Mouse (Mus musculus) hindbrain, postnatal 0 days (tissue): ENCODE results near the gene Hapln4. TPM values are rescaled to one million over a fixed set of nuclear protein-coding genes. Genes with fewer than 3 reads are reported as not detected.

Source experiments
- ATAC-seq: fragments of 200-750 bp; cut with Nextera tagmentation; 2 replicates; pipeline ENCODE4 v1.8.0; 2017; ENCODE audit warnings: mild to moderate bottlenecking, moderate TSS enrichment, moderate library complexity
- DNase-seq: peaks from one replicate; pipeline ENCODE4 v3.0.0-alpha.2; 2015; ENCODE audit warnings: low spot score
- H3K27ac ChIP-seq: fragments of 300-500 bp; sonication (generic); 2 replicates; pipeline ENCODE4 v1.5.1; 2014; ENCODE audit warnings: mild to moderate bottlenecking
- H3K27me3 ChIP-seq: fragments of 300-500 bp; sonication (generic); 2 replicates; pipeline ENCODE4 v1.6.1; 2014; ENCODE audit warnings: low read length, mixed read lengths; ENCODE audit not compliant: insufficient read depth
- H3K36me3 ChIP-seq: fragments of 300-500 bp; sonication (generic); 2 replicates; pipeline ENCODE4 v1.6.1; 2014; ENCODE audit warnings: low read length, mixed read lengths; ENCODE audit not compliant: insufficient read depth
- H3K4me1 ChIP-seq: fragments of 300-500 bp; sonication (generic); 2 replicates; pipeline ENCODE4 v1.6.1; 2014; ENCODE audit warnings: antibody characterized with exemption, low read length, mixed read lengths; ENCODE audit not compliant: insufficient read depth
- H3K4me2 ChIP-seq: fragments of 300-500 bp; sonication (generic); 2 replicates; pipeline ENCODE4 v1.6.1; 2014; ENCODE audit warnings: low read depth, mild to moderate bottlenecking, low read length, moderate library complexity, mixed read lengths
- H3K4me3 ChIP-seq: fragments of 300-500 bp; sonication (generic); 2 replicates; pipeline ENCODE4 v1.5.1; 2014; ENCODE audit warnings: low read length
- H3K9ac ChIP-seq: fragments of 300-500 bp; sonication (generic); replicated peaks from 2 replicates; pipeline ENCODE4 v1.6.1; 2014; ENCODE audit warnings: mild to moderate bottlenecking, low read length, moderate library complexity, mixed read lengths
- H3K9me3 ChIP-seq: fragments of 300-500 bp; sonication (generic); 2 replicates; pipeline ENCODE4 v1.6.1; 2016; ENCODE audit warnings: low read length, mixed read lengths
- CTCF ChIP-seq: IDR thresholded peaks from 2 replicates; pipeline ENCODE4 v1.5.1; 2016; ENCODE audit warnings: antibody characterized with exemption, control low read depth, low read depth
- WGBS: fragments of 180-500 bp; shearing (Covaris S2); extraction: QIAGEN DNeasy Blood & Tissue Kit; methylation state at CpG from one replicate; pipeline ENCODE4 v1.1.7; 2014; 5-methylcytosine and 5-hydroxymethylcytosine counted together
- polyA plus RNA-seq: library from polyadenylated mRNA; unstranded; fragments of >200 nt; fragmentation: Nextera tagmentation; extraction: Ambion mirVana; gene quantifications from 2 replicates; pipeline ENCODE4 v1.2.1, GENCODE M21; 2015
- total RNA-seq: library from RNA; depleted of rRNA; stranded (reverse); fragments of >200 nt; gene quantifications from 2 replicates; pipeline ENCODE4 v1.2.3, GENCODE M21; 2014

The Hapln4 gene
- total and polyA plus RNA-seq, 2 experiments from 2014 or later, result 2.0 to 2.5 TPM

DNA sequence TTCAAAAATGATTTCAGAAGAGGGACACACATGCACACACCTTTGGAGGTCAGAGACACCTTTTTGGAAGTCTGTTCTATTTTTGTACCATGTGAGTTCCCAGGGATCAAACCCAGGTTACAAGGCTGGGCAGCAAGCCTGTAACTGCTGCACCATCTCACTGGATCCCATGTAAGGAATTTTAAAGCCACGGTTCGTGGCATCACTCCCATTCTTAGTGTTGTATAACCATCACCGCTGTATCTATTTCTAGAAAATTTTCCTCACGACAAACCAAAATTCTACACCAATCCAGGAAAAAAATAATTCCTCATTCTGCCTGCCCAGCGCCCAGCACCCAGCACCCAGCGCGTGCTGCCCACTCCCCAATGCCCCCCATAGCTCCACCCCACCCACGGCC, 16.0 kb downstream of the Hapln4 start:
- peaks cover 73% of the 10 kb centered on the region for H3K36me3 ChIP-seq
- no peak overlapping the region for H3K4me2 ChIP-seq
- no peak for ATAC-seq
- no peaks in the 10 kb centered on the region for H3K27me3 ChIP-seq
- H3K4me3 ChIP-seq, result no peak overlapping the region
- 78% methylated on average over 8 of the region's 8 CpGs for WGBS
- no peaks in the 10 kb centered on the region for H3K4me1 ChIP-seq
- no peak overlapping the region for H3K9ac ChIP-seq
- TF ChIP-seq CTCF, result no peak
- H3K27ac ChIP-seq, result no peak overlapping the region
- no peaks in the 10 kb centered on the region for H3K9me3 ChIP-seq
- no peak for DNase-seq

DNA sequence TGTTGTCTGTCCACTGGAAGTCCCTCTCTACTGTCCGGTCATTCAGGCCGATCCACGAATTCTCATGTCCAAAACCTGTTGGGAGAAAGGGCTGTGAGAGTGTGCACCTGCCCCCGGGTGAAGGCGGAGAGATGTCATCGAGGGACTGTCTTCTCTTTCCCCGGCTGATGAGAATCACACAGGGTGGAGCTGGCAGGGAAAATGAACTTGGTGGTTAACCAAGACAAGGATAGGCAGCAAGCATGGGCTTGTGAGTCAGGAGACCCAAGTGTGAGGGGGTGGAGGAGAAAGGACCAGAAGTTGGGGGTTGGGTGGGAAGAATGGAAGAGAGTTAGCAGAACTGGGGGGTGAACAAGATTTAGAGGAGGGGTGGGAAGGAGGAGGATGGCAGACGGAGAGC, 17.0 kb downstream of the Hapln4 start:
- Histone ChIP-seq H3K4me3 (no peak overlapping the region), H3K27me3 (no peaks in the 10 kb centered on the region), H3K36me3 (peaks cover 68% of the 10 kb centered on the region), H3K27ac (no peak overlapping the region), H3K9me3 (no peaks in the 10 kb centered on the region), H3K4me2 (no peak overlapping the region), H3K4me1 (no peaks in the 10 kb centered on the region), H3K9ac (no peak overlapping the region)
- DNase-seq (no peak), ATAC-seq (no peak)
- 91% methylated on average over 8 of the region's 8 CpGs for WGBS
- no peak for TF ChIP-seq CTCF

DNA sequence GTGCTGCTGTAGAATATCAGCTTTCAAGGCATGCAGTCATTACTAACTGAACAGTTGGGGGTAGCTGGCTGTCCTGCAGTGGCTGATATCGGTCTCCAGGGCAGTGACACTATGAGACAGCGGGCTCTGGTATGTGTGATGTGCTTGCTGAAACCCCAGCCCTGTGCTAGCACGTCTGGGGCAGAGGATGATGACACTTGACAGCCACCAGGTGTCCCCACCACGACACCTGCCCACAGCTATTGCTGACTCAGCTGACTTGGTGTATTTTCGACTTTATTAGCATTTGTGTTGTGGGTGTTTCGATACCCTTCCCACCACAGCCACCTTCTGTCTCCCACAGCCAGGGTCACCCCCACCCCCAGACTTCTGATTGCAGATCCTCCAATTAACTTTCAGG, 21.2 kb downstream of the Hapln4 start:
- H3K36me3 ChIP-seq, result peaks cover 51% of the 10 kb centered on the region
- peak; percentile 79 for ATAC-seq

DNA sequence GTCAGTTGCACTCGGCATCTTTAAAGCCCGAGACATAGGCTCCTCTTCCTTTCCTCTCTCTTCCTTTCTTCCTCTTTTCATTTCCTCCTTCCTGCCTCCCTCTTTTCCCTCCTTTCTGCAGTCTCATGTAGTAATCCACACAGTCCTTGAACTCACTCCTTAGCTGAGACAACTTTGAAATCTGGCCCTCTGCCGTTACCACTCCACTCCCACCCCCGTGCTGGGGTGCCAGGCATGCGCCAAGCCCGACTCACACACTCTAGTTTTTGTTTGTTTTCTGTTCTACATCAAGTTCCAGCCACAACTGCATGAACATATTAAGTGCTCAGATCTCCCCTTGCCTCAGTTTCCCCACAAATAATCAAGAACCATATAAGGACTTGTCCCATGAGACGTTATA, 21.7 kb downstream of the Hapln4 start:
- Histone ChIP-seq H3K4me3 (no peak overlapping the region), H3K27ac (no peak overlapping the region), H3K9me3 (no peaks in the 10 kb centered on the region), H3K4me1 (no peaks in the 10 kb centered on the region), H3K27me3 (no peaks in the 10 kb centered on the region), H3K36me3 (peaks cover 52% of the 10 kb centered on the region), H3K4me2 (no peak overlapping the region), H3K9ac (no peak overlapping the region)
- WGBS, result 63% methylated on average over 7 of the region's 7 CpGs
- TF ChIP-seq CTCF, result no peak
- ATAC-seq (no peak), DNase-seq (no peak)

More for the DNA sequence above, 21.2 kb downstream of the Hapln4 start:
- peak; percentile 75 for TF ChIP-seq CTCF
- Histone ChIP-seq H3K9ac (no peak overlapping the region), H3K27me3 (no peaks in the 10 kb centered on the region), H3K9me3 (no peaks in the 10 kb centered on the region), H3K4me2 (no peak overlapping the region), H3K27ac (no peak overlapping the region), H3K4me1 (no peaks in the 10 kb centered on the region), H3K4me3 (no peak overlapping the region)
- DNase-seq, result peak; percentile 70
- WGBS, result 20% methylated on average over 6 of the region's 6 CpGs

DNA sequence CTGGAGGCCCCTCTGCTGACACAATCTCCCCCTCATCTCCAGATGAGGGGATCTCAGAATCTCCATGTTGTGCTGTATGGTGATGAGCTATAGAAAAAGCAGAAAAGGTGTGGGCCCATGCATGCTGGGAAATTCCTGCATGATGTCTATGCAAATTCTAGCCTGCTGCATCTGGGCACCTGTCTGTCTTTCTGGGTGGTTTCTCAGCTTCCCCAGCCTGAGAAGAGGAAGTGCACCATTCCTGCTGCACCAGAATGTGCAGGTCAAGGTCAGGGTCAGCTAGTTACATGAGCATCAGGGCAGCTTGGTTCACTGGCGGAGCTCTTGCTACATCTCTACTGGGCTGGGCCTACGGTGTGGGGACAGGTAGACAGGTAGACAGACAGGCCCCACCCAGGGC, 27.2 kb downstream of the Hapln4 start:
- TF ChIP-seq CTCF, result no peak
- 97% methylated on average over 2 of the region's 2 CpGs for WGBS
- no peak overlapping the region; the same call in 1 of the 2 replicates for H3K9ac ChIP-seq
- ATAC-seq (no peak), DNase-seq (no peak)
- H3K4me1 ChIP-seq, result no peaks in the 10 kb centered on the region
- H3K4me2 ChIP-seq, result no peak overlapping the region
- H3K36me3 ChIP-seq, result peaks cover 40% of the 10 kb centered on the region
- H3K4me3 ChIP-seq, result no peak overlapping the region
- no peaks in the 10 kb centered on the region for H3K27me3 ChIP-seq
- no peak overlapping the region for H3K27ac ChIP-seq
- no peaks in the 10 kb centered on the region for H3K9me3 ChIP-seq

DNA sequence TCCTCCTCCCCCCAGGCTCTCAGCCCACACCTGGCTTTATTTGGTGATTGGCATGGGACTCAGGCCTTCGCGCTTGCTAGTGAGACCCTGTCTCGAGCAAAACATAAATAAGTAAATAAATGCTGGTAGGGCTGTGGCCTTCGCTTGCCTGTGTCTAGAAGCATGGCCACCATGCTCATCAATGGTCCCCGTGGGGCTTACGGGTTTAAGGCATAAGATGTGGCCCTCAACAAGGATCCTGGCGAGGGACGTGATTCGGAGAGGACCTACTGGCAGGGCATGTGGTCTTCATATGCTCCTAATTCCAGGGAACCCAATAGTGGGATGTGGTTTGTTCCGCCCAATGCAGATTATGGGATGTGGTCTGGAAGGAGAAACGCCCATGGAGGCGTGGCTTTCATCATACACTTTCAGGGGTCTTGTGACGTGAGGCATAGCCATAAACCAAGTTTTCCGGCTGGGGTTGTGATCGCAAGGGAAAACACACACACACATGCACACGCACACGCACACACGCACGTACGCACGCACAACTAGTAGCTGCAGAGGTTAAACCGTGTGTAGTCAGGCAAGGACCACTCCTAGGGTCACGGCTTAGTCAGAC, 28.0 kb downstream of the Hapln4 start:
- 65% methylated on average over 23 of the region's 23 CpGs for WGBS
- H3K4me3 ChIP-seq, result no peak overlapping the region
- no peak overlapping the region for H3K4me2 ChIP-seq
- H3K27ac ChIP-seq, result no peak overlapping the region
- no peaks in the 10 kb centered on the region for H3K4me1 ChIP-seq
- ATAC-seq (no peak), DNase-seq (no peak)
- no peaks in the 10 kb centered on the region for H3K9me3 ChIP-seq
- no peak for TF ChIP-seq CTCF
- H3K9ac ChIP-seq, result no peak overlapping the region
- no peaks in the 10 kb centered on the region for H3K27me3 ChIP-seq
- H3K36me3 ChIP-seq, result peaks cover 40% of the 10 kb centered on the region

DNA sequence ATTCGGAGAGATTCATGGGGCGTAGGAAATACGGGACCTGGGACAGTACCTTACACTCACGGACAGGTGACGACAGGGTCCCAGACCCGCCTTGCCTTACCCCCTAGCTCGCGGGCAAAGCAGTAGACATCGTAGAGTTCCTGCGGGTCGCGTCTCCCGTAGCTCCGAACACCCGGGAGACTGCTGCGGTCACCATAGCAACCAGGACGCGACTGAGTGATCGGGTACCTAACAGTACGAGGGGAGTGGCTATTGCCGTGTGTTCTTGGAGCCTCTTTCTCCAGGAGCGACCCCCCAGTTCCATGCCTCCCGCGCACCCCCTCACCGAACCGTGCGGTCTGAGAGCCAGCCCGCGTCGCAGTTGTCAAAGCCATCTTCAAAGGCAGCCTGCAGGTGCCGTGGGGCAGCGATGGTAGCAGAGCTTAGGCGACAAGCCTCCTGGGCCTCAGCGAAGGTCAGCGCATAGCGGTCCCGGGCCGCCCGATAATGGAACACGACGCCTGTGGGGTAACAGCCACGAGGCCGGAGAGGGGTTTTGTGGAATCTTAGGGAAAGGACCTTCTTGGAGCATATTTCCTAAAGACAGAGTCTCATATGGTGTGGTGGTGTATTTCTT, 29.3 kb downstream of the Hapln4 start:
- no peaks in the 10 kb centered on the region for H3K27me3 ChIP-seq
- TF ChIP-seq CTCF, result no peak
- peaks cover 34% of the 10 kb centered on the region for H3K36me3 ChIP-seq
- 14% methylated on average over 43 of the region's 43 CpGs for WGBS
- 0 out of 2 replicates have a peak, but pooled peaks cover 2% of the 10 kb centered on the region for H3K4me1 ChIP-seq
- H3K27ac ChIP-seq, result no peak overlapping the region
- DNase-seq (peak; percentile 53), ATAC-seq (peak; percentile 16; the same call in 1 of the 2 replicates)
- H3K9ac ChIP-seq, result no peak overlapping the region
- H3K4me3 ChIP-seq, result no peak overlapping the region
- H3K9me3 ChIP-seq, result no peaks in the 10 kb centered on the region
- H3K4me2 ChIP-seq, result no peak overlapping the region
